Comparison of ENCODE assay signal across 11 mouse cellular contexts in genomic region chr3:79178708-79179107, GRCm38 (mm10).
DNase-seq lines count a peak whose midpoint lies in the region; ATAC-seq and TF ChIP-seq lines count a peak whose summit lies in the region.
"Had no signal": no experiment of that assay in that cellular context is flagged by ENCODE, and none has a peak within 500 bp of the region (broad histone marks: within the 10 kb centered on the region; RNA-seq: fewer than 3 reads in every experiment).

No protein-coding gene starts in this region.

- ATAC-seq in hindbrain, embryonic 16.5 days, result peak; percentile 23; the same call in 1 of the 2 replicates
- ATAC-seq in hindbrain, embryonic 12.5 days (ENCODE audit: low FRiP score), result no peak
- ATAC-seq in heart, embryonic 13.5 days (ENCODE audit: extremely low read depth, insufficient number of reproducible peaks, low FRiP score, low TSS enrichment), result no peak
- no peak for ATAC-seq in stomach, postnatal 0 days (ENCODE audit: low FRiP score, low TSS enrichment)

- no peak for TF ChIP-seq EP300 in stomach, postnatal 0 days (optimal IDR thresholded peaks at IDR 0.05)

- no peak overlapping the region for H3K27ac ChIP-seq in hindbrain, embryonic 16.5 days (ENCODE audit: low read depth, low read length)
- H3K27ac ChIP-seq in hindbrain, embryonic 12.5 days, result no peak overlapping the region
- H3K27ac ChIP-seq in thymus, adult 2 months (ENCODE audit: control insufficient read depth, insufficient read depth, low read length), result peak overlapping the region; percentile 42; the same call in 1 of the 2 replicates
- peak overlapping the region; percentile 96 for H3K27ac ChIP-seq in heart, embryonic 13.5 days (replicated peaks)
- peak overlapping the region; percentile 71 for H3K27ac ChIP-seq in stomach, postnatal 0 days (replicated peaks)
- H3K27ac ChIP-seq: embryonic facial prominence, embryonic 12.5 days had no signal

- no peak overlapping the region for H3K4me3 ChIP-seq in hindbrain, embryonic 16.5 days (ENCODE audit: low read length)
- no peak overlapping the region for H3K4me3 ChIP-seq in hindbrain, embryonic 12.5 days
- no peak overlapping the region for H3K4me3 ChIP-seq in thymus, adult 2 months (ENCODE audit: control insufficient read depth, insufficient read depth, low read length)
- peak overlapping the region; percentile 46 for H3K4me3 ChIP-seq in heart, embryonic 13.5 days
- H3K4me3 ChIP-seq in stomach, postnatal 0 days (ENCODE audit: low read depth, low read length), result 0 out of 2 replicates have a peak overlapping the region, but pooled peaks have one; percentile 31
- H3K4me3 ChIP-seq: embryonic facial prominence, embryonic 12.5 days; neural tube, embryonic 13.5 days had no signal

- no peaks in the 10 kb centered on the region for H3K9me3 ChIP-seq in hindbrain, embryonic 16.5 days (ENCODE audit: control insufficient read depth, low read length)
- no peaks in the 10 kb centered on the region for H3K9me3 ChIP-seq in hindbrain, embryonic 12.5 days (replicated peaks)
- no peaks in the 10 kb centered on the region for H3K9me3 ChIP-seq in heart, embryonic 13.5 days
- no peaks in the 10 kb centered on the region for H3K9me3 ChIP-seq in stomach, postnatal 0 days (ENCODE audit: control insufficient read depth, low read length)
- H3K9me3 ChIP-seq: embryonic facial prominence, embryonic 12.5 days; megakaryocyte, embryonic 14.5 days; neural tube, embryonic 13.5 days had no signal

- 51% methylated on average over 3 of the region's 3 CpGs for WGBS in hindbrain, embryonic 16.5 days
- 55% methylated on average over 3 of the region's 3 CpGs for WGBS in hindbrain, embryonic 12.5 days
- WGBS in thymus, adult 2 months, result 57% methylated on average over 3 of the region's 3 CpGs
- WGBS in heart, embryonic 13.5 days, result 40% methylated on average over 3 of the region's 3 CpGs
- WGBS in stomach, postnatal 0 days, result 23% methylated on average over 3 of the region's 3 CpGs

- no peak overlapping the region for H3K4me2 ChIP-seq in hindbrain, embryonic 16.5 days (ENCODE audit: low read length)
- H3K4me2 ChIP-seq in hindbrain, embryonic 12.5 days (replicated peaks), result no peak overlapping the region
- peak overlapping the region; percentile 72 for H3K4me2 ChIP-seq in heart, embryonic 13.5 days
- peak overlapping the region; percentile 63 for H3K4me2 ChIP-seq in stomach, postnatal 0 days (replicated peaks; ENCODE audit: low read depth)
- H3K4me2 ChIP-seq: embryonic facial prominence, embryonic 12.5 days; neural tube, embryonic 13.5 days had no signal

- no peak for DNase-seq in thymus, adult 2 months
- no peak for DNase-seq in thymus, postnatal 10 days (ENCODE audit: low spot score in 2 of 2)
- DNase-seq in stomach, postnatal 0 days (ENCODE audit: low spot score), result no peak
- DNase-seq in cerebellum, postnatal 14 days, result no peak
- DNase-seq in kidney, adult 11 months, result no peak

- no peaks in the 10 kb centered on the region for H3K36me3 ChIP-seq in hindbrain, embryonic 16.5 days (ENCODE audit: control insufficient read depth, insufficient read depth, low read length)
- H3K36me3 ChIP-seq in hindbrain, embryonic 12.5 days, result no peaks in the 10 kb centered on the region
- H3K36me3 ChIP-seq in thymus, adult 2 months (ENCODE audit: control insufficient read depth, insufficient read depth, low read length), result no peaks in the 10 kb centered on the region
- H3K36me3 ChIP-seq in heart, embryonic 13.5 days, result 0 out of 2 replicates have a peak, but pooled peaks cover 3% of the 10 kb centered on the region
- H3K36me3 ChIP-seq in stomach, postnatal 0 days (ENCODE audit: control insufficient read depth, insufficient read depth, low read length), result no peaks in the 10 kb centered on the region
- H3K36me3 ChIP-seq: embryonic facial prominence, embryonic 12.5 days; neural tube, embryonic 13.5 days had no signal

- peaks cover 17% of the 10 kb centered on the region for H3K4me1 ChIP-seq in hindbrain, embryonic 16.5 days (ENCODE audit: control insufficient read depth, insufficient read depth, low read depth, low read length)
- H3K4me1 ChIP-seq in hindbrain, embryonic 12.5 days, result peaks cover 32% of the 10 kb centered on the region
- peaks cover 24% of the 10 kb centered on the region for H3K4me1 ChIP-seq in thymus, adult 2 months (replicated peaks; ENCODE audit: control insufficient read depth, insufficient read depth, low read length)
- H3K4me1 ChIP-seq in heart, embryonic 13.5 days, result peaks cover 61% of the 10 kb centered on the region
- peaks cover 17% of the 10 kb centered on the region for H3K4me1 ChIP-seq in stomach, postnatal 0 days (replicated peaks; ENCODE audit: control insufficient read depth, insufficient read depth)

- no peak overlapping the region for H3K9ac ChIP-seq in hindbrain, embryonic 16.5 days (ENCODE audit: low read depth, low read length)
- no peak overlapping the region for H3K9ac ChIP-seq in hindbrain, embryonic 12.5 days
- H3K9ac ChIP-seq in heart, embryonic 13.5 days, result peak overlapping the region; percentile 77; the same call in 1 of the 2 replicates
- no peak overlapping the region for H3K9ac ChIP-seq in stomach, postnatal 0 days (ENCODE audit: low read length)
- H3K9ac ChIP-seq: embryonic facial prominence, embryonic 12.5 days; neural tube, embryonic 13.5 days had no signal

- no peak for TF ChIP-seq CTCF in thymus, adult 2 months (IDR thresholded peaks at IDR 0.05; ENCODE audit: borderline replicate concordance, control insufficient read depth, extremely low read depth, insufficient read depth, low read length, poor library complexity)
- TF ChIP-seq CTCF in stomach, postnatal 0 days (IDR thresholded peaks at IDR 0.05; ENCODE audit: low read depth), result no peak

- TF ChIP-seq POLR2A in thymus, adult 2 months (IDR thresholded peaks at IDR 0.05; ENCODE audit: control insufficient read depth, extremely low read depth, insufficient read depth, low read length, poor library complexity), result no peak

- no peaks in the 10 kb centered on the region for H3K27me3 ChIP-seq in hindbrain, embryonic 16.5 days (replicated peaks; ENCODE audit: control insufficient read depth, insufficient read depth, low read length)
- no peaks in the 10 kb centered on the region for H3K27me3 ChIP-seq in hindbrain, embryonic 12.5 days
- H3K27me3 ChIP-seq in thymus, adult 2 months (ENCODE audit: control insufficient read depth, insufficient read depth, low read length), result no peaks in the 10 kb centered on the region
- no peaks in the 10 kb centered on the region for H3K27me3 ChIP-seq in heart, embryonic 13.5 days (replicated peaks)
- H3K27me3 ChIP-seq in stomach, postnatal 0 days (ENCODE audit: control insufficient read depth, insufficient read depth, low read length), result no peaks in the 10 kb centered on the region
- H3K27me3 ChIP-seq: embryonic facial prominence, embryonic 12.5 days; megakaryocyte, embryonic 14.5 days; neural tube, embryonic 13.5 days had no signal

Comparison
In these comparisons a context has a peak if more than half of its experiments do, and no peak if none do; other contexts are left out.
1. H3K27ac ChIP-seq: peak in thymus, adult 2 months (single experiment), heart, embryonic 13.5 days (single experiment) and stomach, postnatal 0 days (single experiment); none in hindbrain, embryonic 16.5 days (single experiment) and hindbrain, embryonic 12.5 days (single experiment).
2. H3K4me2 ChIP-seq: peak in heart, embryonic 13.5 days (single experiment) and stomach, postnatal 0 days (single experiment); none in hindbrain, embryonic 16.5 days (single experiment) and hindbrain, embryonic 12.5 days (single experiment).
3. H3K4me3 ChIP-seq: peak in heart, embryonic 13.5 days (single experiment) and stomach, postnatal 0 days (single experiment); none in hindbrain, embryonic 16.5 days (single experiment), hindbrain, embryonic 12.5 days (single experiment) and thymus, adult 2 months (single experiment).